In the genomic region with DNA sequence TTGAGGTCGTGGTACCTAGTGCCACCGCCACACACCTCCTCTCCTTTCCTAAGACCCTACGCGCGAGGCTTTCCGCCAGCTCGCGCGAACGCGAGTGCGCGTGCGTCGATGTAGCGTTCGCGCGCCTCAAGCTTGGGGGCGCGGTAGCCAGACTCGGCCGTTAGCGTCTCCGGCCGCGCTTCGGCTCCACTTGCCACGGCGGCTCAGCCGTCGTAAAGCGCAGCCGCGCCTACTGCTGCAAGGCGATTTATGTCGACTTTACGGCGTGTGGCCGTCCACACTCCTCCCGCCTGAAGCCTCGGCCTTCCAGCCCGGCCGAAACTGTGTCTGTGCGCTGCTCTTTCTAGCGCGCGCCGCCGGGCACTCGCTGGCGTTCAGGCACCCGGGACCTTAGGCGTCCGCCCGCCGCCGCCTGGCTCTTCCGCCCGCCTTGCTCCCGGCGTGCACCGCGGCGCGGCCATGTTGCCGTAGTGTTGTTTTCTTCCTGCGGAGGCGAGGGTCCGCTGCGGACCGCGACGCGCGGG, we compare ENCODE assay signal across 7 mouse cellular contexts. TPM values are rescaled to one million over a fixed set of nuclear protein-coding genes. Genes with fewer than 3 reads are reported as not detected.
DNase-seq lines count a peak whose midpoint lies in the region; ATAC-seq lines count a peak whose summit lies in the region.

Gene Rbm33 (plus strand): TSS at position 400 of the 524 bp plus-strand sequence.

- H3K4me1 ChIP-seq in intestine, embryonic 15.5 days (replicated peaks) = peaks cover 11% of the 10 kb centered on the region
- peaks cover 30% of the 10 kb centered on the region for H3K4me1 ChIP-seq in midbrain, embryonic 10.5 days

- peak within 1 kb of the TSS; percentile 97 for H3K4me3 ChIP-seq in intestine, embryonic 15.5 days (replicated peaks)
- peak within 1 kb of the TSS; percentile 97 for H3K4me3 ChIP-seq in midbrain, embryonic 10.5 days

- H3K27me3 ChIP-seq in intestine, embryonic 15.5 days (replicated peaks) = no peaks in the 10 kb centered on the region
- no peaks in the 10 kb centered on the region for H3K27me3 ChIP-seq in midbrain, embryonic 10.5 days (ENCODE audit: low read depth, poor library complexity, severe bottlenecking)

- peak; percentile 92 for DNase-seq in adrenal gland, adult 2 months
- peak; percentile 87 for DNase-seq in embryo, embryonic 11.5 days (ENCODE audit: low read depth, low spot score)
- peak; percentile 73 to 86 for DNase-seq in gastrocnemius, postnatal 36 days
- DNase-seq in left cerebral cortex, postnatal 25 days (ENCODE audit: low spot score in 2 of 2) = peak; percentile 89 to 92
- peak; percentile 90 for DNase-seq in midbrain, embryonic 10.5 days (ENCODE audit: low spot score)
- DNase-seq in right cerebral cortex, postnatal 4 days = peak; percentile 84

- intact Hi-C loops in gastrocnemius, postnatal 36 days (cut with DNase I) = no loop called here
- intact Hi-C loops in left cerebral cortex, postnatal 25 days (cut with DNase I) = loop anchor here (2.0 to 10.0 kb wide), 3 partner anchors 148 to 1248 kb away; partner anchors contain the start of genes Paxip1 and Ube3c

- peak within 1 kb of the TSS; percentile 100 for H3K27ac ChIP-seq in intestine, embryonic 15.5 days
- peak within 1 kb of the TSS; percentile 100 for H3K27ac ChIP-seq in midbrain, embryonic 10.5 days (replicated peaks)

- no peaks in the 10 kb centered on the region for H3K9me3 ChIP-seq in intestine, embryonic 15.5 days
- no peaks in the 10 kb centered on the region for H3K9me3 ChIP-seq in midbrain, embryonic 10.5 days (replicated peaks)

- peak within 1 kb of the TSS; percentile 69 for H3K4me2 ChIP-seq in intestine, embryonic 15.5 days (replicated peaks)

- WGBS in intestine, embryonic 15.5 days = under 1% methylated on average over 76 of the region's 76 CpGs
- WGBS in midbrain, embryonic 10.5 days = under 1% methylated on average over 76 of the region's 76 CpGs

- peak; percentile 96 for ATAC-seq in intestine, embryonic 15.5 days

- no peaks in the 10 kb centered on the region for H3K36me3 ChIP-seq in intestine, embryonic 15.5 days
- 0 out of 2 replicates have a peak, but pooled peaks cover 11% of the 10 kb centered on the region for H3K36me3 ChIP-seq in midbrain, embryonic 10.5 days

- peak within 1 kb of the TSS; percentile 100 for H3K9ac ChIP-seq in intestine, embryonic 15.5 days

RNA-seq across cellular contexts. Expression of gene Rbm33, which starts in this region (rescaled TPM):
- total RNA-seq in adrenal gland, adult 2 months (2021) = 10 to 100 TPM; 34.4 to 48.4 TPM
- polyA plus RNA-seq in adrenal gland, adult 2 months (2012; rRNA removed) = 26.4 and 36.5 TPM in 2 replicates
- total RNA-seq in gastrocnemius, postnatal 36 days (2021) = 10 to 100 TPM; 27.2 to 35.3 TPM
- polyA plus RNA-seq in intestine, embryonic 15.5 days (2015; fragmentation: Nextera tagmentation; extraction: Ambion mirVana) = 9.9 and 10.0 TPM in 2 replicates
- 10 to 100 TPM; 63.8 to 70.7 TPM for total RNA-seq in left cerebral cortex, postnatal 25 days (2021)
- 13.2 and 15.3 TPM in 2 replicates for polyA plus RNA-seq in midbrain, embryonic 10.5 days (2016; fragmentation: Nextera tagmentation; extraction: Ambion mirVana)

Comparison
In these comparisons a context has a peak if more than half of its experiments do, and no peak if none do; other contexts are left out.
1. Peak in every context shown above with its lines: DNase-seq, ATAC-seq, H3K4me3 ChIP-seq and H3K27ac ChIP-seq.